ENCODE assay signal across 8 mouse cellular contexts in genomic region chr8:84202938-84203917, GRCm38 (mm10). TPM values are rescaled to one million over a fixed set of nuclear protein-coding genes. Genes with fewer than 3 reads are reported as not detected.
DNase-seq lines count a peak whose midpoint lies in the region; ATAC-seq lines count a peak whose summit lies in the region.

No protein-coding gene starts in this region.

- peak overlapping the region; percentile 78 for H3K27ac ChIP-seq in hindbrain, embryonic 12.5 days

- H3K9me3 ChIP-seq in hindbrain, embryonic 12.5 days (replicated peaks), result no peaks in the 10 kb centered on the region

- intact Hi-C loops in left cerebral cortex, postnatal 36 days (cut with DNase I), result no loop called here

- peaks cover 24% of the 10 kb centered on the region for H3K27me3 ChIP-seq in hindbrain, embryonic 12.5 days

- H3K4me1 ChIP-seq in hindbrain, embryonic 12.5 days, result peaks cover 62% of the 10 kb centered on the region

- peak overlapping the region; percentile 60 for H3K9ac ChIP-seq in hindbrain, embryonic 12.5 days

- no peaks in the 10 kb centered on the region for H3K36me3 ChIP-seq in hindbrain, embryonic 12.5 days

- peak; percentile 58 for DNase-seq in ES-CJ7 (ENCODE audit: low read depth, low spot score)
- DNase-seq in adrenal gland, postnatal 4 days (ENCODE audit: low spot score in 2 of 2), result peak; percentile 52 to 70
- DNase-seq in frontal cortex, postnatal 36 days (ENCODE audit: low spot score in 2 of 2), result peak; percentile 70 to 81
- DNase-seq in left cerebral cortex, postnatal 36 days (ENCODE audit: low spot score in 2 of 2), result peak; percentile 79 to 85
- peak; percentile 67 to 68 for DNase-seq in right cerebral cortex, postnatal 36 days (ENCODE audit: low spot score in 2 of 2)
- peak; percentile 69 for DNase-seq in yolk sac, embryonic 10.5 days (ENCODE audit: low spot score)

- WGBS in hindbrain, embryonic 12.5 days, result 12% methylated on average over 34 of the region's 34 CpGs

- peak; percentile 49 for ATAC-seq in hindbrain, embryonic 12.5 days (ENCODE audit: low FRiP score)
- ATAC-seq in megakaryocyte progenitor cell, adult 5-6 weeks (replicated peaks; ENCODE audit: poor library complexity), result peak; percentile 33

- H3K4me2 ChIP-seq in hindbrain, embryonic 12.5 days (replicated peaks), result peak overlapping the region; percentile 63

- peak overlapping the region; percentile 34 for H3K4me3 ChIP-seq in hindbrain, embryonic 12.5 days

RNA-seq across cellular contexts. Expression of gene Nanos3, which starts 18.2 kb away (rescaled TPM):
- total RNA-seq in adrenal gland, postnatal 4 days (2021), result 1 to 10 TPM; 3.1 to 4.3 TPM
- 5.8 and 7.2 TPM in 2 replicates for polyA plus RNA-seq in hindbrain, embryonic 12.5 days (2016; fragmentation: Nextera tagmentation; extraction: Ambion mirVana)
- total RNA-seq in left cerebral cortex, postnatal 36 days (2021), result 1 to 10 TPM; 3.7 to 3.9 TPM
- total RNA-seq in megakaryocyte progenitor cell, adult 5-6 weeks (2015), result 0.54 and 1.7 TPM in 2 replicates
- total RNA-seq in megakaryocyte progenitor cell, adult 5-6 weeks (2017), result 3.5 TPM in 1 of 2 replicates, not detected in the other

RNA-seq across cellular contexts. Expression of gene Zswim4, which starts 33.6 kb away (rescaled TPM):
- total RNA-seq in adrenal gland, postnatal 4 days (2021), result 10 to 100 TPM; 35.8 to 37.6 TPM
- polyA plus RNA-seq in hindbrain, embryonic 12.5 days (2016; fragmentation: Nextera tagmentation; extraction: Ambion mirVana), result 57.5 and 59.0 TPM in 2 replicates
- total RNA-seq in left cerebral cortex, postnatal 36 days (2021), result 10 to 100 TPM; 12.5 to 16.9 TPM
- 3.2 and 3.4 TPM in 2 replicates for total RNA-seq in megakaryocyte progenitor cell, adult 5-6 weeks (2015)
- total RNA-seq in megakaryocyte progenitor cell, adult 5-6 weeks (2017), result 4.2 and 5.0 TPM in 2 replicates

RNA-seq across cellular contexts. Expression of gene D8Ertd738e, which starts 46.3 kb away (rescaled TPM):
- 100 to 1,000 TPM; 184 to 189 TPM for total RNA-seq in adrenal gland, postnatal 4 days (2021)
- polyA plus RNA-seq in hindbrain, embryonic 12.5 days (2016; fragmentation: Nextera tagmentation; extraction: Ambion mirVana), result 255 and 266 TPM in 2 replicates
- total RNA-seq in left cerebral cortex, postnatal 36 days (2021), result 100 to 1,000 TPM; 113 to 146 TPM
- 121 and 132 TPM in 2 replicates for total RNA-seq in megakaryocyte progenitor cell, adult 5-6 weeks (2015)
- 63.4 and 107 TPM in 2 replicates for total RNA-seq in megakaryocyte progenitor cell, adult 5-6 weeks (2017)

RNA-seq across cellular contexts. Expression of gene Mri1, which starts 53.9 kb away (rescaled TPM):
- 10 to 100 TPM; 41.0 to 45.0 TPM for total RNA-seq in adrenal gland, postnatal 4 days (2021)
- 57.3 and 62.9 TPM in 2 replicates for polyA plus RNA-seq in hindbrain, embryonic 12.5 days (2016; fragmentation: Nextera tagmentation; extraction: Ambion mirVana)
- total RNA-seq in left cerebral cortex, postnatal 36 days (2021), result 10 to 100 TPM; 14.4 to 15.9 TPM
- 34.3 and 39.1 TPM in 2 replicates for total RNA-seq in megakaryocyte progenitor cell, adult 5-6 weeks (2015)
- total RNA-seq in megakaryocyte progenitor cell, adult 5-6 weeks (2017), result 13.8 and 17.4 TPM in 2 replicates

RNA-seq across cellular contexts. Expression of gene 4930432K21Rik, which starts 55.4 kb away (rescaled TPM):
- total RNA-seq in adrenal gland, postnatal 4 days (2021), result 1 to 10 TPM; 1.2 TPM
- polyA plus RNA-seq in hindbrain, embryonic 12.5 days (2016; fragmentation: Nextera tagmentation; extraction: Ambion mirVana), result 1.6 and 1.9 TPM in 2 replicates
- total RNA-seq in left cerebral cortex, postnatal 36 days (2021), result 1 to 10 TPM; 1.7 to 2.1 TPM
- 0.17 and 0.32 TPM in 2 replicates for total RNA-seq in megakaryocyte progenitor cell, adult 5-6 weeks (2015)
- total RNA-seq in megakaryocyte progenitor cell, adult 5-6 weeks (2017), result 2.1 and 2.2 TPM in 2 replicates

Comparison
In these comparisons a context has a peak if more than half of its experiments do, and no peak if none do; other contexts are left out.
1. Peak in every context shown above with its lines: DNase-seq, ATAC-seq, H3K4me3 ChIP-seq and H3K27ac ChIP-seq.